In the genomic region with DNA sequence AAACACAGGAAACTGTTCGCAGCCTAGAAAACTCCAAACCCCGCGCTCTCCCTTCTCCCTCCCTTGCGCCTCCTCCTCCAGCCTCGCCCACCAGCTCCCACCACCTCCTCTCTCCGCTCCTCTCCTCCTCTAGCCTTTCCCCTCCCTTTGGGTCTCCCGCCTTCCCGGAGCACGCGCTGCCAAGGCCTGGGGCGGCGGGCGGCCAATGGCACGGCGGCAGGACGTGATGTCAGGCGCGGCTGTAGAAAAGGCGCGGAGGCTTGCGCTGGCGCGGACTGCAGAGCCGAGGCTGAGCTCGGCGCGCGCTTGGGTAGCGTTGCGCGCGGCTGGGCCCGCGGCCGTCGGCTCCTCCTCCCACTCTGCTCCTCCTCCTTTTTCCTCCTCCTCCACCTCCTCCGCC, we compare ENCODE assay signal across 8 mouse cellular contexts. TPM values are rescaled to one million over a fixed set of nuclear protein-coding genes. Genes with fewer than 3 reads are reported as not detected.
DNase-seq lines count a peak whose midpoint lies in the region; ATAC-seq and TF ChIP-seq lines count a peak whose summit lies in the region.

No protein-coding gene starts in this region.

- peak overlapping the region; percentile 46 for H3K4me3 ChIP-seq in ES-Bruce4 (ENCODE audit: low read depth, low read length)
- H3K4me3 ChIP-seq in forebrain, embryonic 15.5 days = peak overlapping the region; percentile 72
- H3K4me3 ChIP-seq in liver, embryonic 16.5 days (ENCODE audit: low read depth, low read length) = peak overlapping the region; percentile 34
- peak overlapping the region; percentile 30 for H3K4me3 ChIP-seq in neural tube, embryonic 14.5 days (ENCODE audit: low read depth, low read length)

- ATAC-seq in forebrain, embryonic 15.5 days (replicated peaks) = peak; percentile 94
- peak; percentile 69 for ATAC-seq in liver, embryonic 16.5 days (ENCODE audit: low read depth)
- peak; percentile 87 for ATAC-seq in neural tube, embryonic 14.5 days (ENCODE audit: low read depth)

- peak; percentile 99 for DNase-seq in brain, embryonic 14.5 days (ENCODE audit: low read depth)
- DNase-seq in heart, postnatal 10 days = peak; percentile 79 to 83
- DNase-seq in kidney, postnatal 36 days = peak; percentile 77 to 86
- DNase-seq in thymus, postnatal 36 days = peak; percentile 73 to 84

- H3K36me3 ChIP-seq in ES-Bruce4 (ENCODE audit: control insufficient read depth, insufficient read depth, low read length, poor library complexity, severe bottlenecking) = no peaks in the 10 kb centered on the region
- no peaks in the 10 kb centered on the region for H3K36me3 ChIP-seq in forebrain, embryonic 15.5 days
- H3K36me3 ChIP-seq in liver, embryonic 16.5 days (ENCODE audit: control insufficient read depth, insufficient read depth) = no peaks in the 10 kb centered on the region
- no peaks in the 10 kb centered on the region for H3K36me3 ChIP-seq in neural tube, embryonic 14.5 days (ENCODE audit: control insufficient read depth, insufficient read depth, low read length)

- WGBS in forebrain, embryonic 15.5 days = under 1% methylated on average over 36 of the region's 37 CpGs
- 0% methylated on average over 31 of the region's 37 CpGs for WGBS in liver, embryonic 16.5 days (ENCODE audit: insufficient replicate concordance)
- 0% methylated on average over 36 of the region's 37 CpGs for WGBS in neural tube, embryonic 14.5 days

- H3K27ac ChIP-seq in ES-Bruce4 (ENCODE audit: insufficient read depth, low read length) = no peak overlapping the region
- H3K27ac ChIP-seq in forebrain, embryonic 15.5 days (replicated peaks) = peak overlapping the region; percentile 96
- no peak overlapping the region for H3K27ac ChIP-seq in liver, embryonic 16.5 days (ENCODE audit: low read length)
- no peak overlapping the region for H3K27ac ChIP-seq in neural tube, embryonic 14.5 days (ENCODE audit: low read depth, low read length)

- no peak for TF ChIP-seq EP300 in ES-Bruce4 (IDR thresholded peaks at IDR 0.05; ENCODE audit: insufficient read depth, low read depth, low read length)

- peaks cover 54% of the 10 kb centered on the region for H3K27me3 ChIP-seq in ES-Bruce4 (ENCODE audit: control insufficient read depth, insufficient read depth, low read length, poor library complexity, severe bottlenecking)
- no peaks in the 10 kb centered on the region for H3K27me3 ChIP-seq in forebrain, embryonic 15.5 days
- H3K27me3 ChIP-seq in liver, embryonic 16.5 days (ENCODE audit: control insufficient read depth, insufficient read depth, low read depth, low read length) = peaks cover 100% of the 10 kb centered on the region
- H3K27me3 ChIP-seq in neural tube, embryonic 14.5 days (ENCODE audit: control insufficient read depth, insufficient read depth, low read length) = peaks cover 77% of the 10 kb centered on the region

- no peak for TF ChIP-seq POLR2A in ES-Bruce4 (IDR thresholded peaks at IDR 0.05; ENCODE audit: insufficient read depth, low read length)
- TF ChIP-seq POLR2A in brain, embryonic 14.5 days (IDR thresholded peaks at IDR 0.05; ENCODE audit: borderline replicate concordance, extremely low read depth, insufficient read depth, insufficient read length, poor library complexity, severe bottlenecking) = peak; percentile 92

- H3K9ac ChIP-seq in ES-Bruce4 (ENCODE audit: low read depth, poor library complexity, severe bottlenecking) = peak overlapping the region; percentile 46; the same call in 1 of the 2 replicates
- H3K9ac ChIP-seq in forebrain, embryonic 15.5 days (replicated peaks) = peak overlapping the region; percentile 93
- H3K9ac ChIP-seq in liver, embryonic 16.5 days (ENCODE audit: low read depth, low read length) = no peak overlapping the region
- H3K9ac ChIP-seq in neural tube, embryonic 14.5 days (replicated peaks; ENCODE audit: low read depth, low read length) = peak overlapping the region; percentile 11; the same call in 1 of the 2 replicates

- H3K4me2 ChIP-seq in forebrain, embryonic 15.5 days (replicated peaks) = peak overlapping the region; percentile 86
- H3K4me2 ChIP-seq in liver, embryonic 16.5 days (ENCODE audit: low read depth, low read length) = peak overlapping the region; percentile 47
- peak overlapping the region; percentile 62 for H3K4me2 ChIP-seq in neural tube, embryonic 14.5 days (ENCODE audit: low read depth, low read length)

- intact Hi-C loops in heart, postnatal 10 days (cut with DNase I) = no loop called here

- TF ChIP-seq CTCF in ES-Bruce4 (IDR thresholded peaks at IDR 0.05; ENCODE audit: low read depth, low read length) = no peak
- TF ChIP-seq CTCF in brain, embryonic 14.5 days (IDR thresholded peaks at IDR 0.05; ENCODE audit: borderline replicate concordance, extremely low read depth, insufficient read depth, insufficient read length) = no peak

- no peaks in the 10 kb centered on the region for H3K4me1 ChIP-seq in ES-Bruce4 (ENCODE audit: control insufficient read depth, insufficient read depth, low read length)
- peaks cover 80% of the 10 kb centered on the region for H3K4me1 ChIP-seq in forebrain, embryonic 15.5 days
- peaks cover 8% of the 10 kb centered on the region for H3K4me1 ChIP-seq in liver, embryonic 16.5 days (ENCODE audit: control insufficient read depth, low read depth, low read length)
- H3K4me1 ChIP-seq in neural tube, embryonic 14.5 days (ENCODE audit: control insufficient read depth, insufficient read depth, low read length) = peaks cover 6% of the 10 kb centered on the region

- no peaks in the 10 kb centered on the region for H3K9me3 ChIP-seq in ES-Bruce4 (replicated peaks; ENCODE audit: control insufficient read depth, insufficient read depth, low read length, poor library complexity, severe bottlenecking)
- no peaks in the 10 kb centered on the region for H3K9me3 ChIP-seq in forebrain, embryonic 15.5 days
- no peaks in the 10 kb centered on the region for H3K9me3 ChIP-seq in liver, embryonic 16.5 days (replicated peaks; ENCODE audit: control insufficient read depth, low read length)
- no peaks in the 10 kb centered on the region for H3K9me3 ChIP-seq in neural tube, embryonic 14.5 days (ENCODE audit: control insufficient read depth, low read length)

RNA-seq across cellular contexts. Expression of a gene that starts 11.7 kb away (rescaled TPM):
- 0.36 TPM in 1 of 2 replicates, not detected in the other for polyA plus RNA-seq in ES-Bruce4 (2011; ENCODE audit: insufficient read depth, insufficient read length, low read depth, missing spikeins)
- polyA plus RNA-seq in brain, embryonic 14.5 days (2012; rRNA removed) = 160 and 273 TPM in 2 replicates
- polyA plus RNA-seq in forebrain, embryonic 15.5 days (2015; fragmentation: Nextera tagmentation; extraction: Ambion mirVana) = 91.0 and 111 TPM in 2 replicates
- under 1 TPM in 1 of 2 experiments, not detected in 1; 0.15 TPM for total RNA-seq in heart, postnatal 10 days (2021)
- polyA plus RNA-seq in liver, embryonic 16.5 days (2015; fragmentation: Nextera tagmentation; extraction: Ambion mirVana) = 1.1 and 1.8 TPM in 2 replicates
- 0.84 and 1.2 TPM in 2 replicates for polyA plus RNA-seq in neural tube, embryonic 14.5 days (2014; fragmentation: Nextera tagmentation; extraction: Ambion mirVana)

Comparison
In these comparisons a context has a peak if more than half of its experiments do, and no peak if none do; other contexts are left out.
1. RNA of a gene that starts 11.7 kb away (polyA plus RNA-seq): 160 to 273 TPM in brain, embryonic 14.5 days and 91.0 to 111 TPM in forebrain, embryonic 15.5 days; 1.1 to 1.8 TPM in liver, embryonic 16.5 days, 0.84 to 1.2 TPM in neural tube, embryonic 14.5 days and 0.36 TPM in ES-Bruce4; every median in the first group is over 10 times any median in the second.
2. Peak in every context shown above with its lines, with median percentiles within 50 percentile points of each other: H3K4me3 ChIP-seq, DNase-seq, ATAC-seq and H3K4me2 ChIP-seq.